Mouse (Mus musculus) neural tube, embryonic 10.5 days (tissue): Measurements from ENCODE around the gene Serpina1d.
"Not testable (repeated sequence)": the region's sequence is repeated elsewhere in the genome, so short reads cannot be mapped to it uniquely, and the experiment has no call there.

ENCODE experiments used
- DNase-seq: peaks from one replicate; pipeline ENCODE4 v3.0.0-alpha.2; 2017; ENCODE audit warnings: low spot score; ENCODE audit errors: extremely low spot score

The Serpina1d gene

GRCm38 (mm10) chr12:103773246-103773851 is at the start of gene Serpina1d:
Gene Serpina1d, minus strand, starts transcription at chr12:103773592.
- DNase-seq = not testable (repeated sequence)

- not testable (repeated sequence) for DNase-seq
These were observed 2.8 kb downstream of the Serpina1d start for GRCm38 (mm10) chr12:103770597-103770996.

GRCm38 (mm10) chr12:103763083-103763482 is 10.3 kb downstream of the Serpina1d start:
- not testable (repeated sequence) for DNase-seq

GRCm38 (mm10) chr12:103760316-103760715 is 13.1 kb downstream of the Serpina1d start:
- DNase-seq = not testable (repeated sequence)

- not testable (repeated sequence) for DNase-seq
These were observed 27.4 kb downstream of the Serpina1d start for GRCm38 (mm10) chr12:103745957-103746356.

- DNase-seq = not testable (repeated sequence)
These were observed 35.4 kb downstream of the Serpina1d start for GRCm38 (mm10) chr12:103737791-103738580.

GRCm38 (mm10) chr12:103735566-103735965 is 37.8 kb downstream of the Serpina1d start:
- DNase-seq = not testable (repeated sequence)

- not testable (repeated sequence) for DNase-seq
These were observed 38.3 kb downstream of the Serpina1d start for GRCm38 (mm10) chr12:103735101-103735500.
